In genomic region chr16:87329986-87330385, GRCm38 (mm10) we compare ENCODE assay signal across 22 mouse cellular contexts. TPM values are rescaled to one million over a fixed set of nuclear protein-coding genes. Genes with fewer than 3 reads are reported as not detected.
A peak's percentile ranks its signal among the peaks of the same experiment; 100 is the strongest.
DNase-seq lines count a peak whose midpoint lies in the region.
"Had no signal": no experiment of that assay in that cellular context is flagged by ENCODE, and none has a peak within 500 bp of the region (broad histone marks: within the 10 kb centered on the region; RNA-seq: fewer than 3 reads in every experiment).

No protein-coding gene starts in this region.

- H3K4me1 ChIP-seq in heart, embryonic 10.5 days = no peaks in the 10 kb centered on the region
- H3K4me1 ChIP-seq: embryonic facial prominence, embryonic 10.5 days; embryonic facial prominence, embryonic 12.5 days; forebrain, embryonic 13.5 days had no signal

- H3K36me3 ChIP-seq in heart, embryonic 10.5 days = no peaks in the 10 kb centered on the region
- H3K36me3 ChIP-seq: embryonic facial prominence, embryonic 10.5 days; embryonic facial prominence, embryonic 12.5 days; G1E had no signal

- no peaks in the 10 kb centered on the region for H3K9me3 ChIP-seq in heart, embryonic 10.5 days
- H3K9me3 ChIP-seq: embryonic facial prominence, embryonic 10.5 days; embryonic facial prominence, embryonic 12.5 days; forebrain, embryonic 13.5 days; G1E had no signal

- H3K27ac ChIP-seq in heart, embryonic 10.5 days = no peak overlapping the region
- H3K27ac ChIP-seq: embryonic facial prominence, embryonic 10.5 days; embryonic facial prominence, embryonic 12.5 days; forebrain, embryonic 13.5 days had no signal

- peak; percentile 30 for DNase-seq in gastrocnemius, adult 18-20 months (ENCODE audit: low spot score)
- DNase-seq in gastrocnemius, postnatal 4 days (ENCODE audit: low spot score in 2 of 2) = no peak
- DNase-seq in gastrocnemius, postnatal 25 days = peak; percentile 20
- DNase-seq in gastrocnemius, postnatal 10 days = no peak
- DNase-seq in heart, embryonic 10.5 days (ENCODE audit: low spot score) = peak; percentile 13
- no peak for DNase-seq in heart, postnatal 4 days
- peak; percentile 71 for DNase-seq in skeletal muscle tissue, adult 2 months (ENCODE audit: low read depth, low spot score)
- DNase-seq: adrenal gland, adult 8-10 months; adrenal gland, postnatal 14 days; adrenal gland, postnatal 36 days; B cell, adult 2 months; cerebellum, adult 11-12 months; cerebellum, adult 2 months; cerebellum, adult 9-10 months; cerebellum, postnatal 10 days; cerebellum, postnatal 25 days had no signal

- 86% methylated on average over 3 of the region's 3 CpGs for WGBS in heart, embryonic 10.5 days

- no peaks in the 10 kb centered on the region for H3K27me3 ChIP-seq in heart, embryonic 10.5 days (ENCODE audit: insufficient read depth, poor library complexity, severe bottlenecking)
- H3K27me3 ChIP-seq: CH12.LX; embryonic facial prominence, embryonic 12.5 days; forebrain, embryonic 13.5 days; Patski had no signal

- H3K4me3 ChIP-seq in heart, embryonic 10.5 days = no peak overlapping the region
- H3K4me3 ChIP-seq: embryonic facial prominence, embryonic 10.5 days; embryonic facial prominence, embryonic 12.5 days; forebrain, embryonic 13.5 days had no signal

RNA-seq across cellular contexts. Expression of gene N6amt1, which starts 24.0 kb away (rescaled TPM):
- total RNA-seq in gastrocnemius, adult 18-20 months (2021) = 10 to 100 TPM in 1 of 2 experiments, 1 to 10 TPM in 1; 8.0 to 10.1 TPM
- total RNA-seq in gastrocnemius, postnatal 4 days (2021) = 10 to 100 TPM; 14.0 to 14.4 TPM
- total RNA-seq in gastrocnemius, postnatal 25 days (2021) = 1 to 10 TPM; 6.6 to 7.1 TPM
- total RNA-seq in gastrocnemius, postnatal 10 days (2021) = 10 to 100 TPM; 11.5 to 11.8 TPM
- 21.9 and 22.6 TPM in 2 replicates for polyA plus RNA-seq in heart, embryonic 10.5 days (2016; fragmentation: Nextera tagmentation; extraction: Ambion mirVana)
- 10 to 100 TPM; 29.1 to 31.5 TPM for total RNA-seq in heart, postnatal 4 days (2021)

Comparison
In these comparisons a context has a peak if more than half of its experiments do, and no peak if none do; other contexts are left out.
1. DNase-seq: peak in gastrocnemius, adult 18-20 months (single experiment), gastrocnemius, postnatal 25 days (single experiment), heart, embryonic 10.5 days (single experiment) and skeletal muscle tissue, adult 2 months (single experiment); none in gastrocnemius, postnatal 4 days (0 of 2), gastrocnemius, postnatal 10 days (single experiment) and heart, postnatal 4 days (single experiment).